Mouse (Mus musculus): ENCODE data around the gene Pnlip.

GRCm38 (mm10) chr19:58727756-58728155, 75.5 kb downstream of the Pnlip start:
- TF ChIP-seq POLR2A (IDR thresholded peaks at IDR 0.05; ENCODE audit: control insufficient read depth, extremely low read depth, insufficient read depth, low read length, poor library complexity) = no peak
- TF ChIP-seq CTCF (IDR thresholded peaks at IDR 0.05; ENCODE audit: borderline replicate concordance, control insufficient read depth, extremely low read depth, insufficient read depth, low read length, poor library complexity) = no peak
